In genomic region chr9:44305466-44306079, GRCm38 (mm10) we compare ENCODE assay signal across 8 mouse cellular contexts. TPM values are rescaled to one million over a fixed set of nuclear protein-coding genes. Genes with fewer than 3 reads are reported as not detected.
DNase-seq lines count a peak whose midpoint lies in the region; ATAC-seq lines count a peak whose summit lies in the region.

Hinfp (minus strand) TSS chr9:44305671.

- peak; percentile 99 for DNase-seq in adipocyte (ENCODE audit: low spot score)
- DNase-seq in embryo, embryonic 10 days (ENCODE audit: low spot score): peak; percentile 100
- peak; percentile 92 for DNase-seq in gastrocnemius, postnatal 10 days
- DNase-seq in induced T-regulatory cell, adult 2 months (ENCODE audit: low read depth): peak; percentile 99
- peak; percentile 98 to 99 for DNase-seq in left cerebral cortex, adult 9 months (ENCODE audit: low spot score in 2 of 2)
- DNase-seq in right cerebral cortex, postnatal 14 days: peak; percentile 97
- DNase-seq in urinary bladder, postnatal 36 days (ENCODE audit: low spot score in 2 of 2): peak; percentile 97 to 98

- ATAC-seq in megakaryocyte progenitor cell, adult 5-6 weeks (replicated peaks; ENCODE audit: poor library complexity): peak; percentile 99

RNA-seq across cellular contexts. Expression of gene Hinfp, which starts in this region (rescaled TPM):
- total RNA-seq in gastrocnemius, postnatal 10 days (2021): 10 to 100 TPM in 1 of 2 experiments, 1 to 10 TPM in 1; 9.8 to 11.0 TPM
- 13.4 and 17.6 TPM in 2 replicates for total RNA-seq in megakaryocyte progenitor cell, adult 5-6 weeks (2015)
- total RNA-seq in megakaryocyte progenitor cell, adult 5-6 weeks (2017): 17.4 and 20.4 TPM in 2 replicates

Comparison
In these comparisons a context has a peak if more than half of its experiments do, and no peak if none do; other contexts are left out.
1. Peak in every context shown above with its lines: DNase-seq and ATAC-seq.